Mouse (Mus musculus) hindbrain, embryonic 11.5 days (tissue): ENCODE results near the gene Styxl1. TPM values are rescaled to one million over a fixed set of nuclear protein-coding genes. Genes with fewer than 3 reads are reported as not detected.

ENCODE experiments used
- ATAC-seq: fragments of 200-750 bp; cut with Nextera tagmentation; 2 replicates; pipeline ENCODE4 v1.8.0; 2017; ENCODE audit warnings: mild to moderate bottlenecking, moderate TSS enrichment, moderate library complexity; ENCODE audit not compliant: low FRiP score
- DNase-seq: peaks from one replicate; pipeline ENCODE4 v3.0.0-alpha.2; 2015; ENCODE audit warnings: low spot score
- H3K27ac ChIP-seq: fragments of 300-500 bp; sonication (generic); 2 replicates; pipeline ENCODE4 v1.5.1; 2014; ENCODE audit warnings: mild to moderate bottlenecking, low read depth, low read length
- H3K27me3 ChIP-seq: fragments of 300-500 bp; sonication (generic); 2 replicates; pipeline ENCODE4 v1.6.1; 2014; ENCODE audit warnings: mild to moderate bottlenecking, low read length, moderate library complexity, mixed read lengths; ENCODE audit not compliant: control insufficient read depth, insufficient read depth
- H3K36me3 ChIP-seq: fragments of 300-500 bp; sonication (generic); 2 replicates; pipeline ENCODE4 v1.6.1; 2014; ENCODE audit warnings: mild to moderate bottlenecking, low read length, moderate library complexity, mixed read lengths; ENCODE audit not compliant: control insufficient read depth, insufficient read depth
- H3K4me1 ChIP-seq: fragments of 300-500 bp; sonication (generic); replicated peaks from 2 replicates; pipeline ENCODE4 v1.6.1; 2014; ENCODE audit warnings: low read length, mixed read lengths; ENCODE audit not compliant: control insufficient read depth, insufficient read depth
- H3K4me2 ChIP-seq: fragments of 300-500 bp; sonication (generic); replicated peaks from 2 replicates; pipeline ENCODE4 v1.6.1; 2014; ENCODE audit warnings: mild to moderate bottlenecking, low read depth, low read length
- H3K4me3 ChIP-seq: fragments of 300-500 bp; sonication (generic); 2 replicates; pipeline ENCODE4 v1.5.1; 2014; ENCODE audit warnings: low read depth, low read length
- H3K9ac ChIP-seq: fragments of 300-500 bp; sonication (generic); 2 replicates; pipeline ENCODE4 v1.6.1; 2014; ENCODE audit warnings: low read depth, low read length
- H3K9me3 ChIP-seq: fragments of 300-500 bp; sonication (generic); 2 replicates; pipeline ENCODE4 v1.6.1; 2016; ENCODE audit warnings: low read length; ENCODE audit not compliant: control insufficient read depth
- WGBS: fragments of 180-500 bp; shearing (Covaris S2); extraction: QIAGEN DNeasy Blood & Tissue Kit; methylation state at CpG from one replicate; pipeline ENCODE4 v1.1.7; 2014; 5-methylcytosine and 5-hydroxymethylcytosine counted together
- polyA plus RNA-seq: library from polyadenylated mRNA; unstranded; fragments of >200 nt; fragmentation: Nextera tagmentation; extraction: Ambion mirVana; gene quantifications from 2 replicates; pipeline ENCODE4 v1.2.1, GENCODE M21; 2014

The Styxl1 gene
- 0.36 and 0.54 TPM in 2 replicates for polyA plus RNA-seq

GRCm38 (mm10) chr5:135777796-135778470 is at the start of gene Styxl1:
Styxl1 (minus strand) TSS chr5:135778385.
- peak within 1 kb of the TSS; percentile 81 for H3K4me3 ChIP-seq
- WGBS, result under 1% methylated on average over 38 of the region's 45 CpGs
- 0 out of 2 replicates have a peak, but pooled peaks cover 6% of the 10 kb centered on the region for H3K4me1 ChIP-seq
- no peaks in the 10 kb centered on the region for H3K27me3 ChIP-seq
- H3K27ac ChIP-seq, result peak within 1 kb of the TSS; percentile 88
- DNase-seq, result peak; percentile 63
- 0 out of 2 replicates have a peak, but pooled peaks cover 3% of the 10 kb centered on the region for H3K36me3 ChIP-seq
- peak; percentile 94 for ATAC-seq
- peak within 1 kb of the TSS; percentile 89 for H3K4me2 ChIP-seq
- H3K9ac ChIP-seq, result peak within 1 kb of the TSS; percentile 92
- H3K9me3 ChIP-seq, result no peaks in the 10 kb centered on the region

- no peaks in the 10 kb centered on the region for H3K9me3 ChIP-seq
- WGBS, result 41% methylated on average over 6 of the region's 6 CpGs
- H3K36me3 ChIP-seq, result no peaks in the 10 kb centered on the region
- no peak for ATAC-seq
- H3K27ac ChIP-seq, result peak overlapping the region; percentile 70
- no peak for DNase-seq
- H3K4me1 ChIP-seq, result no peaks in the 10 kb centered on the region; the same call in 1 of the 2 replicates
- no peak overlapping the region for H3K9ac ChIP-seq
- H3K4me2 ChIP-seq, result no peak overlapping the region
- no peak overlapping the region for H3K4me3 ChIP-seq
- no peaks in the 10 kb centered on the region for H3K27me3 ChIP-seq
These were observed 48.0 kb upstream of the Styxl1 start for GRCm38 (mm10) chr5:135826225-135826624.

- no peaks in the 10 kb centered on the region for H3K36me3 ChIP-seq
- H3K27ac ChIP-seq, result no peak overlapping the region
- DNase-seq, result no peak
- H3K9me3 ChIP-seq, result no peaks in the 10 kb centered on the region
- H3K27me3 ChIP-seq, result no peaks in the 10 kb centered on the region
- ATAC-seq, result no peak
- no peak overlapping the region for H3K4me2 ChIP-seq
- no peak overlapping the region for H3K4me3 ChIP-seq
- no peaks in the 10 kb centered on the region; the same call in 1 of the 2 replicates for H3K4me1 ChIP-seq
- WGBS, result 54% methylated on average over 3 of the region's 3 CpGs
- H3K9ac ChIP-seq, result no peak overlapping the region
These were observed 46.3 kb upstream of the Styxl1 start for GRCm38 (mm10) chr5:135824517-135824916.

- no peaks in the 10 kb centered on the region for H3K9me3 ChIP-seq
- no peaks in the 10 kb centered on the region; the same call in 1 of the 2 replicates for H3K4me1 ChIP-seq
- H3K36me3 ChIP-seq, result no peaks in the 10 kb centered on the region
- H3K4me2 ChIP-seq, result 0 out of 2 replicates have a peak overlapping the region, but pooled peaks have one; percentile 14
- WGBS, result 13% methylated on average over 7 of the region's 7 CpGs
- no peaks in the 10 kb centered on the region for H3K27me3 ChIP-seq
- no peak overlapping the region for H3K4me3 ChIP-seq
- DNase-seq (peak; percentile 62), ATAC-seq (peak; percentile 74)
- no peak overlapping the region for H3K9ac ChIP-seq
- H3K27ac ChIP-seq, result peak overlapping the region; percentile 87
These were observed 44.2 kb upstream of the Styxl1 start for GRCm38 (mm10) chr5:135822316-135822944.

GRCm38 (mm10) chr5:135818491-135818890 is 40.3 kb upstream of the Styxl1 start:
- no peaks in the 10 kb centered on the region for H3K9me3 ChIP-seq
- no peak for ATAC-seq
- 50% methylated on average over 7 of the region's 7 CpGs for WGBS
- no peak overlapping the region for H3K9ac ChIP-seq
- no peaks in the 10 kb centered on the region; the same call in 1 of the 2 replicates for H3K4me1 ChIP-seq
- no peaks in the 10 kb centered on the region for H3K36me3 ChIP-seq
- H3K27ac ChIP-seq, result no peak overlapping the region
- H3K4me3 ChIP-seq, result no peak overlapping the region
- DNase-seq, result no peak
- H3K4me2 ChIP-seq, result no peak overlapping the region
- no peaks in the 10 kb centered on the region for H3K27me3 ChIP-seq

- 74% methylated on average over 5 of the region's 5 CpGs for WGBS
- no peak overlapping the region for H3K4me3 ChIP-seq
- H3K36me3 ChIP-seq, result no peaks in the 10 kb centered on the region
- no peak overlapping the region for H3K27ac ChIP-seq
- H3K4me2 ChIP-seq, result no peak overlapping the region
- no peaks in the 10 kb centered on the region for H3K4me1 ChIP-seq
- H3K27me3 ChIP-seq, result no peaks in the 10 kb centered on the region
- DNase-seq, result no peak
- ATAC-seq, result no peak
- no peak overlapping the region for H3K9ac ChIP-seq
- no peaks in the 10 kb centered on the region for H3K9me3 ChIP-seq
These were observed 34.8 kb upstream of the Styxl1 start for GRCm38 (mm10) chr5:135812991-135813390.

GRCm38 (mm10) chr5:135807263-135807637 is 29.1 kb upstream of the Styxl1 start:
- H3K4me2 ChIP-seq, result peak overlapping the region; percentile 50

GRCm38 (mm10) chr5:135806555-135807262 is 28.5 kb upstream of the Styxl1 start, which contains the start of gene Srrm3:
Srrm3 (plus strand) TSS chr5:135806890.
- peak within 1 kb of the TSS; percentile 50 for H3K4me2 ChIP-seq
- WGBS, result 6% methylated on average over 29 of the region's 29 CpGs
- H3K9me3 ChIP-seq, result no peaks in the 10 kb centered on the region
- no peaks in the 10 kb centered on the region for H3K4me1 ChIP-seq
- peak; percentile 97 for DNase-seq
- ATAC-seq, result peak; percentile 67
- peak within 1 kb of the TSS; percentile 65 for H3K9ac ChIP-seq
- peak within 1 kb of the TSS; percentile 45; the same call in 1 of the 2 replicates for H3K27ac ChIP-seq
- H3K4me3 ChIP-seq, result peak within 1 kb of the TSS; percentile 45
- no peaks in the 10 kb centered on the region for H3K36me3 ChIP-seq
- no peaks in the 10 kb centered on the region for H3K27me3 ChIP-seq

More at GRCm38 (mm10) chr5:135807263-135807637, 29.1 kb upstream of the Styxl1 start:
- no peak overlapping the region for H3K27ac ChIP-seq
- no peaks in the 10 kb centered on the region for H3K4me1 ChIP-seq
- H3K27me3 ChIP-seq, result no peaks in the 10 kb centered on the region
- H3K36me3 ChIP-seq, result no peaks in the 10 kb centered on the region
- no peak for DNase-seq
- 48% methylated on average over 3 of the region's 3 CpGs for WGBS
- no peaks in the 10 kb centered on the region for H3K9me3 ChIP-seq
- H3K9ac ChIP-seq, result peak overlapping the region; percentile 65
- peak; percentile 57; the same call in 1 of the 2 replicates for ATAC-seq
- H3K4me3 ChIP-seq, result peak overlapping the region; percentile 45
